Mouse (Mus musculus) ES-CJ7 (cell line): ENCODE data around the gene Plpp2.

Experiments
- DNase-seq: peaks from one replicate; pipeline ENCODE4 v3.0.0; 2011; ENCODE audit warnings: low read depth, low spot score

Gene Plpp2

GRCm38 (mm10) chr10:79533126-79533911, at the start of gene Plpp2:
TSS of gene Plpp2 (minus strand) at chr10:79533796.
- DNase-seq, result peak; percentile 76

- DNase-seq, result no peak
These were observed 47.9 kb upstream of the Plpp2 start for GRCm38 (mm10) chr10:79581501-79581900.

- DNase-seq, result peak; percentile 74
These were observed 47.2 kb upstream of the Plpp2 start for GRCm38 (mm10) chr10:79580811-79581210.

GRCm38 (mm10) chr10:79580356-79580755, 46.8 kb upstream of the Plpp2 start:
- DNase-seq, result no peak

GRCm38 (mm10) chr10:79579781-79580180, 46.2 kb upstream of the Plpp2 start:
- no peak for DNase-seq

GRCm38 (mm10) chr10:79578891-79579290, 45.3 kb upstream of the Plpp2 start:
- DNase-seq, result no peak

GRCm38 (mm10) chr10:79578276-79578675, 44.7 kb upstream of the Plpp2 start:
- no peak for DNase-seq

GRCm38 (mm10) chr10:79577376-79577775, 43.8 kb upstream of the Plpp2 start:
- DNase-seq, result no peak

GRCm38 (mm10) chr10:79575754-79576153, 42.2 kb upstream of the Plpp2 start:
- no peak for DNase-seq

- DNase-seq, result no peak
These were observed 41.2 kb upstream of the Plpp2 start for GRCm38 (mm10) chr10:79574796-79575195.

GRCm38 (mm10) chr10:79574350-79574749, 40.8 kb upstream of the Plpp2 start:
- peak; percentile 40 for DNase-seq

- DNase-seq, result no peak
These were observed 40.0 kb upstream of the Plpp2 start for GRCm38 (mm10) chr10:79573611-79574010.

- DNase-seq, result no peak
These were observed 37.7 kb upstream of the Plpp2 start for GRCm38 (mm10) chr10:79571314-79571713.

- DNase-seq, result no peak
These were observed 36.3 kb upstream of the Plpp2 start for GRCm38 (mm10) chr10:79569921-79570320.

- DNase-seq, result no peak
These were observed 26.1 kb upstream of the Plpp2 start for GRCm38 (mm10) chr10:79559716-79560115.

- no peak for DNase-seq
These were observed 23.9 kb upstream of the Plpp2 start for GRCm38 (mm10) chr10:79557496-79557895.

- DNase-seq, result no peak
These were observed 23.4 kb upstream of the Plpp2 start for GRCm38 (mm10) chr10:79556951-79557350.

- no peak for DNase-seq
These were observed 21.7 kb upstream of the Plpp2 start for GRCm38 (mm10) chr10:79555238-79555724.

GRCm38 (mm10) chr10:79554330-79555237, 21.0 kb upstream of the Plpp2 start, which contains the start of gene Mier2:
TSS of gene Mier2 (minus strand) at chr10:79555199.
- DNase-seq, result peak; percentile 86

- DNase-seq, result no peak
These were observed 20.1 kb upstream of the Plpp2 start for GRCm38 (mm10) chr10:79553691-79554090.

GRCm38 (mm10) chr10:79553176-79553575, 19.6 kb upstream of the Plpp2 start:
- no peak for DNase-seq

- no peak for DNase-seq
These were observed 18.9 kb upstream of the Plpp2 start for GRCm38 (mm10) chr10:79552531-79552930.
